Mouse (Mus musculus) E14TG2a.4 (cell line): ENCODE data around the gene Vmn1r25.
"Not testable (repeated sequence)": the region's sequence is repeated elsewhere in the genome, so short reads cannot be mapped to it uniquely, and the experiment has no call there.

ENCODE experiments used
- CTCF ChIP-seq: conservative IDR thresholded peaks from 2 replicates; pipeline ENCODE4 v1.5.1; 2014; ENCODE audit warnings: low read length
- NANOG ChIP-seq: IDR thresholded peaks from 2 replicates; pipeline ENCODE4 v1.6.1; 2014; ENCODE audit warnings: borderline replicate concordance, low read length, mixed read lengths

GRCm38 (mm10) chr6:57961403-57961802, 19.2 kb downstream of the Vmn1r25 start, which contains the start of gene Vmn1r24:
- TF ChIP-seq CTCF, NANOG: not testable (repeated sequence)
